Mouse (Mus musculus): Measurements from ENCODE around the gene Vsir.

Gene Vsir

GRCm38 (mm10) chr10:60390177-60390903 is 43.7 kb downstream of the Vsir start:
- no peak for DNase-seq

GRCm38 (mm10) chr10:60390904-60391420 is 44.3 kb downstream of the Vsir start:
- no peak for DNase-seq

- no peak for DNase-seq
These were observed 45.0 kb downstream of the Vsir start for GRCm38 (mm10) chr10:60391661-60392060.

- no peak for DNase-seq
These were observed 48.3 kb downstream of the Vsir start for GRCm38 (mm10) chr10:60394936-60395335.

GRCm38 (mm10) chr10:60395605-60396004 is 49.0 kb downstream of the Vsir start:
- DNase-seq: no peak

GRCm38 (mm10) chr10:60398051-60398814 is 51.6 kb downstream of the Vsir start:
- DNase-seq: no peak

GRCm38 (mm10) chr10:60399449-60399848 is 52.8 kb downstream of the Vsir start, which contains the start of gene Gm17455:
TSS of gene Gm17455 (plus strand) at chr10:60399726.
- no peak for DNase-seq

GRCm38 (mm10) chr10:60400507-60401295 is 54.0 kb downstream of the Vsir start:
- DNase-seq: no peak

GRCm38 (mm10) chr10:60405460-60406177 is 59.0 kb downstream of the Vsir start:
- DNase-seq: no peak

- DNase-seq: peak; percentile 82 to 84
These were observed 61.2 kb downstream of the Vsir start for GRCm38 (mm10) chr10:60407831-60408230.

GRCm38 (mm10) chr10:60411794-60412193 is 65.1 kb downstream of the Vsir start:
- DNase-seq: no peak

- DNase-seq: peak; percentile 67 to 75
These were observed 67.1 kb downstream of the Vsir start for GRCm38 (mm10) chr10:60413756-60414155.

GRCm38 (mm10) chr10:60417041-60417440 is 70.4 kb downstream of the Vsir start:
- no peak for DNase-seq

- DNase-seq: peak; percentile 68 to 69
These were observed 71.5 kb downstream of the Vsir start for GRCm38 (mm10) chr10:60418137-60418536.

- peak in 1 of 2 experiments; percentile 17 for DNase-seq
These were observed 73.0 kb downstream of the Vsir start for GRCm38 (mm10) chr10:60419624-60420023.
